8 mouse cellular contexts compared by ENCODE assay signal in genomic region chr19:41896319-41896711, GRCm38 (mm10). TPM values are rescaled to one million over a fixed set of nuclear protein-coding genes. Genes with fewer than 3 reads are reported as not detected.
DNase-seq lines count a peak whose midpoint lies in the region; ATAC-seq and TF ChIP-seq lines count a peak whose summit lies in the region.

No protein-coding gene starts in this region.

- H3K27ac ChIP-seq in kidney, embryonic 16.5 days (ENCODE audit: low read length) = no peak overlapping the region
- H3K27ac ChIP-seq in embryonic facial prominence, embryonic 10.5 days (replicated peaks) = peak overlapping the region; percentile 31; the same call in 1 of the 2 replicates
- H3K27ac ChIP-seq in hindbrain, postnatal 0 days = no peak overlapping the region
- no peak overlapping the region for H3K27ac ChIP-seq in midbrain, embryonic 16.5 days (ENCODE audit: low read length)

- no peaks in the 10 kb centered on the region for H3K9me3 ChIP-seq in kidney, embryonic 16.5 days (ENCODE audit: low read length)
- H3K9me3 ChIP-seq in embryonic facial prominence, embryonic 10.5 days = no peaks in the 10 kb centered on the region
- no peaks in the 10 kb centered on the region for H3K9me3 ChIP-seq in hindbrain, postnatal 0 days (ENCODE audit: low read length)
- H3K9me3 ChIP-seq in midbrain, embryonic 16.5 days (replicated peaks; ENCODE audit: control insufficient read depth, low read length, poor library complexity, severe bottlenecking) = no peaks in the 10 kb centered on the region

- H3K4me1 ChIP-seq in kidney, embryonic 16.5 days (ENCODE audit: insufficient read depth, low read length) = peaks cover 15% of the 10 kb centered on the region
- peaks cover 17% of the 10 kb centered on the region for H3K4me1 ChIP-seq in embryonic facial prominence, embryonic 10.5 days
- peaks cover 4% of the 10 kb centered on the region; the same call in 1 of the 2 replicates for H3K4me1 ChIP-seq in hindbrain, postnatal 0 days (ENCODE audit: insufficient read depth, low read length)
- peaks cover 15% of the 10 kb centered on the region for H3K4me1 ChIP-seq in midbrain, embryonic 16.5 days (ENCODE audit: control insufficient read depth, insufficient read depth, low read length)

- ATAC-seq in kidney, embryonic 16.5 days (ENCODE audit: low FRiP score, low TSS enrichment) = no peak
- peak; percentile 50; the same call in 1 of the 2 replicates for ATAC-seq in hindbrain, postnatal 0 days
- peak; percentile 25; the same call in 1 of the 2 replicates for ATAC-seq in midbrain, embryonic 16.5 days

- TF ChIP-seq CTCF in hindbrain, postnatal 0 days (IDR thresholded peaks at IDR 0.05; ENCODE audit: low read depth) = no peak

- peak overlapping the region; percentile 92 for H3K4me2 ChIP-seq in kidney, embryonic 16.5 days (replicated peaks; ENCODE audit: low read depth, low read length)
- H3K4me2 ChIP-seq in hindbrain, postnatal 0 days (ENCODE audit: low read depth, low read length) = peak overlapping the region; percentile 84
- peak overlapping the region; percentile 86 for H3K4me2 ChIP-seq in midbrain, embryonic 16.5 days (ENCODE audit: low read length)

- 17% methylated on average over 18 of the region's 18 CpGs for WGBS in kidney, embryonic 16.5 days
- 17% methylated on average over 18 of the region's 18 CpGs for WGBS in embryonic facial prominence, embryonic 10.5 days
- 14% methylated on average over 18 of the region's 18 CpGs for WGBS in hindbrain, postnatal 0 days
- WGBS in midbrain, embryonic 16.5 days = 12% methylated on average over 18 of the region's 18 CpGs

- H3K36me3 ChIP-seq in kidney, embryonic 16.5 days (ENCODE audit: insufficient read depth, low read length) = 0 out of 2 replicates have a peak, but pooled peaks cover under 1% of the 10 kb centered on the region
- peaks cover 13% of the 10 kb centered on the region for H3K36me3 ChIP-seq in embryonic facial prominence, embryonic 10.5 days (replicated peaks)
- peaks cover 6% of the 10 kb centered on the region; the same call in 1 of the 2 replicates for H3K36me3 ChIP-seq in hindbrain, postnatal 0 days (ENCODE audit: insufficient read depth, low read length)
- no peaks in the 10 kb centered on the region for H3K36me3 ChIP-seq in midbrain, embryonic 16.5 days (ENCODE audit: control insufficient read depth, insufficient read depth, low read length)

- peak overlapping the region; percentile 95 for H3K4me3 ChIP-seq in kidney, embryonic 16.5 days (ENCODE audit: low read length)
- peak overlapping the region; percentile 85 for H3K4me3 ChIP-seq in embryonic facial prominence, embryonic 10.5 days
- H3K4me3 ChIP-seq in hindbrain, postnatal 0 days (ENCODE audit: low read length) = peak overlapping the region; percentile 70
- H3K4me3 ChIP-seq in midbrain, embryonic 16.5 days (ENCODE audit: low read depth, low read length) = peak overlapping the region; percentile 67

- peak overlapping the region; percentile 63 for H3K9ac ChIP-seq in kidney, embryonic 16.5 days (replicated peaks; ENCODE audit: low read length)
- peak overlapping the region; percentile 59; the same call in 1 of the 2 replicates for H3K9ac ChIP-seq in hindbrain, postnatal 0 days (replicated peaks; ENCODE audit: low read length)
- H3K9ac ChIP-seq in midbrain, embryonic 16.5 days (ENCODE audit: low read depth, low read length) = peak overlapping the region; percentile 42; the same call in 1 of the 2 replicates

- intact Hi-C loops in gastrocnemius, postnatal 36 days (cut with DNase I) = no loop called here

- DNase-seq in kidney, postnatal 25 days = no peak
- no peak for DNase-seq in embryonic facial prominence, embryonic 10.5 days (ENCODE audit: low spot score)
- no peak for DNase-seq in hindbrain, postnatal 0 days (ENCODE audit: low spot score)
- no peak for DNase-seq in adrenal gland, adult 8-10 months
- DNase-seq in gastrocnemius, postnatal 36 days = no peak
- DNase-seq in ovary, adult 18-20 months (ENCODE audit: low spot score) = no peak

- no peaks in the 10 kb centered on the region for H3K27me3 ChIP-seq in kidney, embryonic 16.5 days (ENCODE audit: insufficient read depth, low read length)
- H3K27me3 ChIP-seq in embryonic facial prominence, embryonic 10.5 days (replicated peaks; ENCODE audit: low read depth, poor library complexity, severe bottlenecking) = no peaks in the 10 kb centered on the region
- H3K27me3 ChIP-seq in hindbrain, postnatal 0 days (ENCODE audit: insufficient read depth, low read length) = no peaks in the 10 kb centered on the region
- no peaks in the 10 kb centered on the region for H3K27me3 ChIP-seq in midbrain, embryonic 16.5 days (ENCODE audit: control insufficient read depth, insufficient read depth, low read depth, low read length)

RNA-seq across cellular contexts. Expression of gene Rrp12, which starts 0.3 kb away (rescaled TPM):
- 16.9 and 18.8 TPM in 2 replicates for polyA plus RNA-seq in kidney, embryonic 16.5 days (2015; fragmentation: Nextera tagmentation; extraction: Ambion mirVana)
- polyA plus RNA-seq in embryonic facial prominence, embryonic 10.5 days (2016; fragmentation: Nextera tagmentation; extraction: Ambion mirVana) = 36.3 and 38.9 TPM in 2 replicates
- total RNA-seq in hindbrain, postnatal 0 days (2014; rRNA removed) = 19.2 and 21.9 TPM in 2 replicates
- 11.9 and 12.3 TPM in 2 replicates for polyA plus RNA-seq in hindbrain, postnatal 0 days (2015; fragmentation: Nextera tagmentation; extraction: Ambion mirVana)
- polyA plus RNA-seq in midbrain, embryonic 16.5 days (2015; fragmentation: Nextera tagmentation; extraction: Ambion mirVana) = 19.2 TPM in 2 replicates
- 10 to 100 TPM; 15.8 to 17.9 (median 17.0) TPM for total RNA-seq in adrenal gland, adult 8-10 months (2022)
- 10 to 100 TPM; 30.0 to 31.6 TPM for total RNA-seq in gastrocnemius, postnatal 36 days (2021)

RNA-seq across cellular contexts. Expression of gene Pgam1, which starts 15.4 kb away (rescaled TPM):
- 823 and 859 TPM in 2 replicates for polyA plus RNA-seq in kidney, embryonic 16.5 days (2015; fragmentation: Nextera tagmentation; extraction: Ambion mirVana)
- polyA plus RNA-seq in embryonic facial prominence, embryonic 10.5 days (2016; fragmentation: Nextera tagmentation; extraction: Ambion mirVana) = 1,003 and 1,124 TPM in 2 replicates
- 539 and 558 TPM in 2 replicates for total RNA-seq in hindbrain, postnatal 0 days (2014; rRNA removed)
- 629 and 638 TPM in 2 replicates for polyA plus RNA-seq in hindbrain, postnatal 0 days (2015; fragmentation: Nextera tagmentation; extraction: Ambion mirVana)
- polyA plus RNA-seq in midbrain, embryonic 16.5 days (2015; fragmentation: Nextera tagmentation; extraction: Ambion mirVana) = 509 and 565 TPM in 2 replicates
- total RNA-seq in adrenal gland, adult 8-10 months (2022) = 100 to 1,000 TPM; 650 to 931 (median 818) TPM
- total RNA-seq in gastrocnemius, postnatal 36 days (2021) = 10 to 100 TPM; 14.4 to 18.7 TPM

RNA-seq across cellular contexts. Expression of gene Exosc1, which starts 36.9 kb away (rescaled TPM):
- 74.0 and 78.8 TPM in 2 replicates for polyA plus RNA-seq in kidney, embryonic 16.5 days (2015; fragmentation: Nextera tagmentation; extraction: Ambion mirVana)
- polyA plus RNA-seq in embryonic facial prominence, embryonic 10.5 days (2016; fragmentation: Nextera tagmentation; extraction: Ambion mirVana) = 94.3 and 96.8 TPM in 2 replicates
- total RNA-seq in hindbrain, postnatal 0 days (2014; rRNA removed) = 13.5 and 21.1 TPM in 2 replicates
- polyA plus RNA-seq in hindbrain, postnatal 0 days (2015; fragmentation: Nextera tagmentation; extraction: Ambion mirVana) = 64.8 and 69.4 TPM in 2 replicates
- 59.1 and 61.3 TPM in 2 replicates for polyA plus RNA-seq in midbrain, embryonic 16.5 days (2015; fragmentation: Nextera tagmentation; extraction: Ambion mirVana)
- 10 to 100 TPM; 26.6 to 34.0 (median 30.8) TPM for total RNA-seq in adrenal gland, adult 8-10 months (2022)
- total RNA-seq in gastrocnemius, postnatal 36 days (2021) = 10 to 100 TPM; 13.2 to 15.3 TPM

RNA-seq across cellular contexts. Expression of gene Zdhhc16, which starts 37.0 kb away (rescaled TPM):
- 89.1 and 94.4 TPM in 2 replicates for polyA plus RNA-seq in kidney, embryonic 16.5 days (2015; fragmentation: Nextera tagmentation; extraction: Ambion mirVana)
- polyA plus RNA-seq in embryonic facial prominence, embryonic 10.5 days (2016; fragmentation: Nextera tagmentation; extraction: Ambion mirVana) = 85.4 and 85.7 TPM in 2 replicates
- 65.1 and 73.7 TPM in 2 replicates for total RNA-seq in hindbrain, postnatal 0 days (2014; rRNA removed)
- polyA plus RNA-seq in hindbrain, postnatal 0 days (2015; fragmentation: Nextera tagmentation; extraction: Ambion mirVana) = 81.9 and 89.4 TPM in 2 replicates
- 84.2 and 90.2 TPM in 2 replicates for polyA plus RNA-seq in midbrain, embryonic 16.5 days (2015; fragmentation: Nextera tagmentation; extraction: Ambion mirVana)
- total RNA-seq in adrenal gland, adult 8-10 months (2022) = 10 to 100 TPM; 29.5 to 40.7 (median 34.8) TPM
- 10 to 100 TPM; 20.7 to 21.3 TPM for total RNA-seq in gastrocnemius, postnatal 36 days (2021)

RNA-seq across cellular contexts. Expression of gene Frat2, which starts 48.4 kb away (rescaled TPM):
- polyA plus RNA-seq in kidney, embryonic 16.5 days (2015; fragmentation: Nextera tagmentation; extraction: Ambion mirVana) = 3.7 and 4.7 TPM in 2 replicates
- 3.8 and 4.3 TPM in 2 replicates for polyA plus RNA-seq in embryonic facial prominence, embryonic 10.5 days (2016; fragmentation: Nextera tagmentation; extraction: Ambion mirVana)
- 9.0 and 13.2 TPM in 2 replicates for total RNA-seq in hindbrain, postnatal 0 days (2014; rRNA removed)
- polyA plus RNA-seq in hindbrain, postnatal 0 days (2015; fragmentation: Nextera tagmentation; extraction: Ambion mirVana) = 5.8 and 7.3 TPM in 2 replicates
- polyA plus RNA-seq in midbrain, embryonic 16.5 days (2015; fragmentation: Nextera tagmentation; extraction: Ambion mirVana) = 5.0 and 5.6 TPM in 2 replicates
- total RNA-seq in adrenal gland, adult 8-10 months (2022) = 1 to 10 TPM; 1.8 to 4.4 (median 3.8) TPM
- total RNA-seq in gastrocnemius, postnatal 36 days (2021) = 10 to 100 TPM; 13.9 to 18.5 TPM
